Mouse (Mus musculus) forebrain, embryonic 16.5 days (tissue): ENCODE measurements around the gene Elac2. TPM values are rescaled to one million over a fixed set of nuclear protein-coding genes. Genes with fewer than 3 reads are reported as not detected.

Experiments
- ATAC-seq: fragments of 200-750 bp; cut with Nextera tagmentation; 2 replicates; pipeline ENCODE4 v1.8.0; 2017; ENCODE audit warnings: mild to moderate bottlenecking, moderate library complexity
- H3K27ac ChIP-seq: fragments of 300-500 bp; sonication (generic); 2 replicates; pipeline ENCODE4 v1.5.1; 2014; ENCODE audit warnings: low read length, control low read depth
- H3K27me3 ChIP-seq: fragments of 300-500 bp; sonication (generic); replicated peaks from 2 replicates; pipeline ENCODE4 v1.6.1; 2014; ENCODE audit warnings: low read length; ENCODE audit not compliant: control insufficient read depth, insufficient read depth
- H3K36me3 ChIP-seq: fragments of 300-500 bp; sonication (generic); 2 replicates; pipeline ENCODE4 v1.6.1; 2014; ENCODE audit not compliant: control insufficient read depth, insufficient read depth
- H3K4me1 ChIP-seq: fragments of 300-500 bp; sonication (generic); replicated peaks from 2 replicates; pipeline ENCODE4 v1.6.1; 2014; ENCODE audit warnings: low read length; ENCODE audit not compliant: control insufficient read depth, insufficient read depth
- H3K4me2 ChIP-seq: fragments of 300-500 bp; sonication (generic); 2 replicates; pipeline ENCODE4 v1.6.1; 2014; ENCODE audit warnings: mild to moderate bottlenecking, low read length, control low read depth
- H3K4me3 ChIP-seq: fragments of 300-500 bp; sonication (generic); replicated peaks from 2 replicates; pipeline ENCODE4 v1.5.1; 2014; ENCODE audit warnings: mild to moderate bottlenecking, low read length, control low read depth
- H3K9ac ChIP-seq: fragments of 300-500 bp; sonication (generic); replicated peaks from 2 replicates; pipeline ENCODE4 v1.6.1; 2014; ENCODE audit warnings: low read depth, low read length, control low read depth
- H3K9me3 ChIP-seq: fragments of 300-500 bp; sonication (generic); 2 replicates; pipeline ENCODE4 v1.6.1; 2016; ENCODE audit warnings: low read length; ENCODE audit not compliant: control insufficient read depth
- WGBS: fragments of 180-500 bp; shearing (Covaris S2); extraction: QIAGEN DNeasy Blood & Tissue Kit; methylation state at CpG from one replicate; pipeline ENCODE4 v1.1.7; 2014; 5-methylcytosine and 5-hydroxymethylcytosine counted together
- polyA plus RNA-seq: library from polyadenylated mRNA; unstranded; fragments of >200 nt; fragmentation: Nextera tagmentation; extraction: Ambion mirVana; gene quantifications from 2 replicates; pipeline ENCODE4 v1.2.1, GENCODE M21; 2015

Elac2 gene
- polyA plus RNA-seq = 34.3 and 38.2 TPM in 2 replicates

GRCm38 (mm10) chr11:64978720-64979488, at the start of gene Elac2:
Gene Elac2 (plus strand): TSS chr11:64979038.
- peak; percentile 100 for ATAC-seq
- Histone ChIP-seq H3K27ac (peak within 1 kb of the TSS; percentile 50; the same call in 1 of the 2 replicates), H3K9ac (peak within 1 kb of the TSS; percentile 75), H3K36me3 (peaks cover 6% of the 10 kb centered on the region; the same call in 1 of the 2 replicates), H3K4me1 (peaks cover 14% of the 10 kb centered on the region), H3K9me3 (no peaks in the 10 kb centered on the region), H3K27me3 (no peaks in the 10 kb centered on the region; the same call in 1 of the 2 replicates), H3K4me2 (peak within 1 kb of the TSS; percentile 81), H3K4me3 (peak within 1 kb of the TSS; percentile 86)
- under 1% methylated on average over 65 of the region's 65 CpGs for WGBS

DNA sequence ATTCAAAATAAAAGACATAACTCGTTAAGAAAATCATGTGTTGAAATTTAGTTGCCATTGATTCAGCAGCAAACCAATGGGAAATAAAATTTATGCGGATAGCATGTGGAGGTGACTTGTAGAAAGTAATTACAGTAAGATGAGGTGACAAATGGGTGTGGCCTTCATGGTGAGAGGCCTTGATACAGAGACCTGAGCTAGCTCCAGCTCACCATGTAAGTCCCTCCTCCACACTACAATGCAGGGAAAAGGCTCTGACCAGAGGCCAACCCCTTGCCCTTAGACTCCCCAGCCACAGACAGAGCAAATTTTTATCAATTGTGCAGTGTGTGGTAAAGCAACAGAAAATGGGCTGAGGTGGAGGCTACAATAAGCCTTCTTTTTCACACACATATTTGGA, 49.7 kb upstream of the Elac2 start:
- H3K27me3 ChIP-seq = no peaks in the 10 kb centered on the region
- 93% methylated on average over 2 of the region's 2 CpGs for WGBS
- H3K4me1 ChIP-seq = peaks cover 7% of the 10 kb centered on the region
- ATAC-seq = no peak
- no peak overlapping the region for H3K4me2 ChIP-seq
- no peak overlapping the region for H3K27ac ChIP-seq
- no peak overlapping the region for H3K9ac ChIP-seq
- H3K4me3 ChIP-seq = no peak overlapping the region
- H3K9me3 ChIP-seq = no peaks in the 10 kb centered on the region
- H3K36me3 ChIP-seq = no peaks in the 10 kb centered on the region

- WGBS = 42% methylated on average over 11 of the region's 11 CpGs
- H3K4me2 ChIP-seq = peak overlapping the region; percentile 11; the same call in 1 of the 2 replicates
- no peak overlapping the region for H3K9ac ChIP-seq
- no peaks in the 10 kb centered on the region for H3K36me3 ChIP-seq
- H3K4me1 ChIP-seq = peaks cover 7% of the 10 kb centered on the region
- H3K4me3 ChIP-seq = no peak overlapping the region
- H3K27ac ChIP-seq = no peak overlapping the region
- H3K9me3 ChIP-seq = no peaks in the 10 kb centered on the region
- no peaks in the 10 kb centered on the region for H3K27me3 ChIP-seq
- peak; percentile 58; the same call in 1 of the 2 replicates for ATAC-seq
Measured at GRCm38 (mm10) chr11:64931060-64931770, 47.6 kb upstream of the Elac2 start.

GRCm38 (mm10) chr11:64937226-64937625, 41.6 kb upstream of the Elac2 start:
- WGBS = 95% methylated on average over 2 of the region's 2 CpGs
- Histone ChIP-seq H3K4me3 (no peak overlapping the region), H3K27ac (no peak overlapping the region), H3K27me3 (no peaks in the 10 kb centered on the region), H3K4me2 (no peak overlapping the region), H3K4me1 (no peaks in the 10 kb centered on the region), H3K9ac (no peak overlapping the region), H3K9me3 (no peaks in the 10 kb centered on the region), H3K36me3 (no peaks in the 10 kb centered on the region)
- ATAC-seq = no peak

- Histone ChIP-seq H3K4me3 (no peak overlapping the region), H3K4me2 (no peak overlapping the region), H3K4me1 (no peaks in the 10 kb centered on the region), H3K27ac (no peak overlapping the region), H3K27me3 (no peaks in the 10 kb centered on the region), H3K36me3 (no peaks in the 10 kb centered on the region), H3K9ac (no peak overlapping the region), H3K9me3 (no peaks in the 10 kb centered on the region)
- no peak for ATAC-seq
- 82% methylated on average over 2 of the region's 2 CpGs for WGBS
Measured at GRCm38 (mm10) chr11:64941193-64941592, 37.6 kb upstream of the Elac2 start.

DNA sequence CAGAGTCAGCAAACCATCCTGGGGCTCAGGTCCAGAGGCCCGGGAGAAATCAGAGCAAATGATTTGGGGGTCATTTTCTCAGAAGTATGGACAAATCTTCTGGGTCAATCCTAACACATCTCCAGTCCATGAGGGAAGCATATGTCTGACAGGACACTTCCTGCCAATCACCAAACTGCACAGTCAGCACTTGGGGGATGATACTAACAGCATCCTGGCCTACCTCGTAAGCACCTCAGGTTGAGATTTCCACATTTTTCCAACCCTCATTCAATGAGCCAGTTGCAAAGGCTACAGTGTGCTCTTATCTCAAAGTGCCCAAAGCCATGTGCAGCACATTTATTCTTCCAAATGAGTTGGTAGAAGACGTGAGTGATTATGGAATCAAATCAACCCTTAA, 29.1 kb upstream of the Elac2 start:
- WGBS = 80% methylated on average over 3 of the region's 3 CpGs
- Histone ChIP-seq H3K27me3 (no peaks in the 10 kb centered on the region), H3K27ac (no peak overlapping the region), H3K36me3 (no peaks in the 10 kb centered on the region), H3K4me1 (no peaks in the 10 kb centered on the region), H3K4me2 (no peak overlapping the region), H3K9ac (no peak overlapping the region), H3K4me3 (no peak overlapping the region), H3K9me3 (no peaks in the 10 kb centered on the region)
- no peak for ATAC-seq

- H3K36me3 ChIP-seq = no peaks in the 10 kb centered on the region
- H3K4me3 ChIP-seq = peak overlapping the region; percentile 28
- H3K4me1 ChIP-seq = peaks cover 6% of the 10 kb centered on the region
- no peak for ATAC-seq
- H3K9me3 ChIP-seq = no peaks in the 10 kb centered on the region
- peak overlapping the region; percentile 29; the same call in 1 of the 2 replicates for H3K9ac ChIP-seq
- no peak overlapping the region for H3K27ac ChIP-seq
- H3K4me2 ChIP-seq = peak overlapping the region; percentile 61
- no peaks in the 10 kb centered on the region for H3K27me3 ChIP-seq
- WGBS = 4% methylated on average over 16 of the region's 16 CpGs
Measured at GRCm38 (mm10) chr11:64956962-64957729, 21.7 kb upstream of the Elac2 start.

DNA sequence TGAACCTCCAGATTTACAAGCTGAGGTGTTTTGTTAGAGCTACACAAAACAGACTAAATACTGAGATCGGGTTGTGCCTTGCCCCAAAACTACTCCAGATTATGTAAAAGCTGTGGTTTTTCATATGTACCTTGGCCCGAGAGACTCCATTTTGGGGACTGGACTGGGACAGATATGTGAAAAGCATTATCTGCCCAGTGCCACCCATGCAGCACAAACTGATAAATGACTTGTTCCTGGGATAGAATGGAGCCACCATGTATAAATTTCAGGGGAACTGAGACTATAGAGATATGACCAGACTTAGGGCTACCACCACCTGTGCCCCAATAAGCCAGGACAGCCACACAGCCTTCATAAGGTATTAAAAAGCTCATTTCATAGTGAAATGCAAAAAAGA, 16.2 kb upstream of the Elac2 start:
- Histone ChIP-seq H3K4me3 (no peak overlapping the region), H3K27me3 (no peaks in the 10 kb centered on the region), H3K4me1 (no peaks in the 10 kb centered on the region), H3K9me3 (no peaks in the 10 kb centered on the region), H3K36me3 (no peaks in the 10 kb centered on the region), H3K27ac (no peak overlapping the region), H3K9ac (no peak overlapping the region), H3K4me2 (no peak overlapping the region)
- WGBS = 90% methylated on average over 2 of the region's 2 CpGs
- no peak for ATAC-seq

GRCm38 (mm10) chr11:64968507-64968906, 10.3 kb upstream of the Elac2 start:
- Histone ChIP-seq H3K9me3 (no peaks in the 10 kb centered on the region), H3K4me1 (peaks cover 3% of the 10 kb centered on the region; the same call in 1 of the 2 replicates), H3K9ac (no peak overlapping the region), H3K27me3 (peaks cover 11% of the 10 kb centered on the region), H3K4me2 (no peak overlapping the region), H3K27ac (no peak overlapping the region), H3K36me3 (no peaks in the 10 kb centered on the region), H3K4me3 (no peak overlapping the region)
- WGBS = 2% methylated on average over 3 of the region's 3 CpGs
- ATAC-seq = peak; percentile 93
